21 mouse cellular contexts compared by ENCODE assay signal in the genomic region with DNA sequence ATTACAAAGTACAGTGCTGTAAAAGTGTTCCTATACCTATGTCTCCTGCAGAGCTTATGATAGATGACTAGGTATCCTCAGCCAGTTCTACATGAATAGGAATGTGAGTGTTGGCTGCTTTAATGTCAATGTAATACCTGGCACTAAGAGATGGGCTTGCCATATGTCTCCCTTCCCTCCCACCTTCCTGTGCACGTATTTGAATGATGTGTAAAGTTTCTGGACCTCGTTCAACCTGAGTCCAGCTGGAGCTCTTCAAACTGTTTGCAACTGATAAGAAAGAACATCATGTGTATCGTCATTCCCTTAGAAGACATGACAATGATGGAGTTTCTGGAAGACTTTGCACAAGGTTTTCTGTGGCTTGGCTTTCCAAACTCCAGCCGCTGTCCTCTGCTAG. TPM values are rescaled to one million over a fixed set of nuclear protein-coding genes. Genes with fewer than 3 reads are reported as not detected.
DNase-seq lines count a peak whose midpoint lies in the region; TF ChIP-seq lines count a peak whose summit lies in the region.
"Had no signal": no experiment of that assay in that cellular context is flagged by ENCODE, and none has a peak within 500 bp of the region (broad histone marks: within the 10 kb centered on the region; RNA-seq: fewer than 3 reads in every experiment).

No protein-coding gene starts in this region.

- DNase-seq in layer of hippocampus, adult 9-11 months, result peak; percentile 31
- DNase-seq in layer of hippocampus, postnatal 10 days (ENCODE audit: low spot score in 2 of 2), result no peak
- DNase-seq in brain, adult 2 months (ENCODE audit: low read depth, low spot score), result peak; percentile 60
- peak; percentile 41 for DNase-seq in telencephalon, adult 2 months (ENCODE audit: low read depth, low spot score)
- no peak for DNase-seq in kidney, adult 2 months
- DNase-seq: adrenal gland, adult 8-10 months; adrenal gland, postnatal 14 days; adrenal gland, postnatal 36 days; cerebellum, adult 11 months; cerebellum, adult 18-20 months; cerebellum, adult 8-10 months; cerebellum, adult 9-11 months; cerebellum, postnatal 14 days; cerebellum, postnatal 36 days; embryo, embryonic 11 days had no signal

- no peaks in the 10 kb centered on the region for H3K27me3 ChIP-seq in kidney, adult 2 months (replicated peaks; ENCODE audit: control insufficient read depth, insufficient read depth, low read length)
- H3K27me3 ChIP-seq: embryonic facial prominence, embryonic 13.5 days; embryonic facial prominence, embryonic 15.5 days; forebrain, embryonic 12.5 days; Patski had no signal

- no peak for TF ChIP-seq POLR2A in kidney, adult 2 months (IDR thresholded peaks at IDR 0.05; ENCODE audit: low read depth, low read length)

- no peak overlapping the region for H3K27ac ChIP-seq in kidney, adult 2 months (ENCODE audit: insufficient read depth, low read depth, low read length)
- H3K27ac ChIP-seq: embryonic facial prominence, embryonic 13.5 days; embryonic facial prominence, embryonic 15.5 days; forebrain, embryonic 10.5 days; forebrain, embryonic 12.5 days had no signal

- H3K4me3 ChIP-seq in kidney, adult 2 months (ENCODE audit: insufficient read depth, low read depth, low read length), result no peak overlapping the region
- H3K4me3 ChIP-seq: embryonic facial prominence, embryonic 13.5 days; embryonic facial prominence, embryonic 15.5 days; erythroblast, embryonic 14.5 days; forebrain, embryonic 10.5 days; forebrain, embryonic 12.5 days had no signal

- no peak for TF ChIP-seq CTCF in kidney, adult 2 months (conservative IDR thresholded peaks at IDR 0.05; ENCODE audit: insufficient read depth, insufficient read length, low read depth, low read length)

- H3K4me1 ChIP-seq in kidney, adult 2 months (ENCODE audit: control insufficient read depth, insufficient read depth, low read length), result no peaks in the 10 kb centered on the region
- H3K4me1 ChIP-seq: embryonic facial prominence, embryonic 13.5 days; embryonic facial prominence, embryonic 15.5 days; forebrain, embryonic 10.5 days; forebrain, embryonic 12.5 days had no signal

- 78% methylated on average over 4 of the region's 4 CpGs for WGBS in kidney, adult 2 months

- no peaks in the 10 kb centered on the region for H3K36me3 ChIP-seq in kidney, adult 2 months (ENCODE audit: control insufficient read depth, insufficient read depth, low read length)

RNA-seq across cellular contexts. Expression of gene B430218F22Rik, which starts 13.6 kb away (rescaled TPM):
- total RNA-seq in layer of hippocampus, postnatal 10 days (2021), result under 1 TPM; 0.48 to 0.96 TPM
- 0.14 and 0.20 TPM in 2 replicates for polyA plus RNA-seq in kidney, adult 2 months (2012; rRNA removed)
- total RNA-seq: adrenal gland, postnatal 14 days; adrenal gland, postnatal 36 days had no signal
- polyA plus RNA-seq: erythroblast, embryonic 14.5 days had no signal

RNA-seq across cellular contexts. Expression of gene Mrps30, which starts 14.2 kb away (rescaled TPM):
- total RNA-seq in layer of hippocampus, postnatal 10 days (2021), result 10 to 100 TPM; 15.6 to 16.5 TPM
- 15.5 and 19.8 TPM in 2 replicates for polyA plus RNA-seq in kidney, adult 2 months (2012; rRNA removed)

Comparison
In these comparisons a context has a peak if more than half of its experiments do, and no peak if none do; other contexts are left out.
1. DNase-seq: peak in layer of hippocampus, adult 9-11 months (single experiment), brain, adult 2 months (single experiment) and telencephalon, adult 2 months (single experiment); none in layer of hippocampus, postnatal 10 days (0 of 2) and kidney, adult 2 months (single experiment).